Mouse (Mus musculus): ENCODE results near the gene Txnrd1.

GRCm38 (mm10) chr10:82863827-82864226 is 30.1 kb downstream of the Txnrd1 start:
- TF ChIP-seq CTCF (IDR thresholded peaks at IDR 0.05; ENCODE audit: low read depth) (no peak), EP300 (IDR thresholded peaks at IDR 0.05; ENCODE audit: low read depth) (no peak)

Data from heart, postnatal 0 days (tissue).